Mouse (Mus musculus): Measurements from ENCODE around the gene Gm20388.

Gm20388 gene

GRCm38 (mm10) chr8:123736974-123737373 lies 3826.3 kb downstream of the Gm20388 start:
- DNase-seq, result no peak

- DNase-seq, result no peak
These were observed 3829.6 kb downstream of the Gm20388 start for GRCm38 (mm10) chr8:123740263-123740662.

- no peak for DNase-seq
These were observed 3830.6 kb downstream of the Gm20388 start for GRCm38 (mm10) chr8:123741232-123741631.

- DNase-seq, result no peak
These were observed 3835.8 kb downstream of the Gm20388 start for GRCm38 (mm10) chr8:123746488-123746887.

GRCm38 (mm10) chr8:123747772-123748171 lies 3837.1 kb downstream of the Gm20388 start:
- DNase-seq, result peak; percentile 51

- no peak for DNase-seq
These were observed 3839.6 kb downstream of the Gm20388 start for GRCm38 (mm10) chr8:123750171-123750693.

GRCm38 (mm10) chr8:123752773-123753468 lies 3842.3 kb downstream of the Gm20388 start:
- DNase-seq, result no peak

GRCm38 (mm10) chr8:123753604-123754375 lies 3843.1 kb downstream of the Gm20388 start:
- no peak for DNase-seq

- no peak for DNase-seq
These were observed 3844.1 kb downstream of the Gm20388 start for GRCm38 (mm10) chr8:123754538-123755431.

- DNase-seq, result no peak
These were observed 3846.3 kb downstream of the Gm20388 start for GRCm38 (mm10) chr8:123756901-123757300.

- no peak for DNase-seq
These were observed 3848.3 kb downstream of the Gm20388 start for GRCm38 (mm10) chr8:123758935-123759334.

- DNase-seq, result no peak
These were observed 3849.3 kb downstream of the Gm20388 start for GRCm38 (mm10) chr8:123759933-123760332.

GRCm38 (mm10) chr8:123760579-123760978 lies 3849.9 kb downstream of the Gm20388 start:
- DNase-seq, result no peak

GRCm38 (mm10) chr8:123761266-123761882 lies 3850.7 kb downstream of the Gm20388 start:
- peak; percentile 37 for DNase-seq

- DNase-seq, result no peak
These were observed 3851.2 kb downstream of the Gm20388 start for GRCm38 (mm10) chr8:123761883-123762270.

- DNase-seq, result peak; percentile 72
These were observed 3852.7 kb downstream of the Gm20388 start for GRCm38 (mm10) chr8:123763355-123763754.

- no peak for DNase-seq
These were observed 3854.0 kb downstream of the Gm20388 start for GRCm38 (mm10) chr8:123764671-123765070.

GRCm38 (mm10) chr8:123766516-123766915 lies 3855.9 kb downstream of the Gm20388 start:
- no peak for DNase-seq

GRCm38 (mm10) chr8:123767874-123768273 lies 3857.2 kb downstream of the Gm20388 start:
- no peak for DNase-seq

GRCm38 (mm10) chr8:123768492-123769356 lies 3858.1 kb downstream of the Gm20388 start:
- DNase-seq, result peak; percentile 70

GRCm38 (mm10) chr8:123773468-123773867 lies 3862.8 kb downstream of the Gm20388 start:
- DNase-seq, result no peak
